Mouse (Mus musculus) embryonic fibroblast, embryonic 13.5 days (primary cell): ENCODE measurements around the gene 4930539E08Rik. TPM values are rescaled to one million over a fixed set of nuclear protein-coding genes. Genes with fewer than 3 reads are reported as not detected.

Experiments
- H3K27ac ChIP-seq: 2 replicates; pipeline ENCODE4 v1.5.1; 2012; ENCODE audit warnings: low read length, control low read depth, inconsistent platforms; ENCODE audit not compliant: insufficient read depth
- H3K4me1 ChIP-seq: 2 replicates; pipeline ENCODE4 v1.6.1; 2011; ENCODE audit warnings: low read length; ENCODE audit not compliant: control insufficient read depth, insufficient read depth
- H3K4me3 ChIP-seq: 2 replicates; pipeline ENCODE4 v1.5.1; 2011; ENCODE audit warnings: mild to moderate bottlenecking, control low read depth, low read length; ENCODE audit not compliant: insufficient read depth
- CTCF ChIP-seq: IDR thresholded peaks from 2 replicates; pipeline ENCODE4 v1.5.1; 2011; ENCODE audit warnings: mild to moderate bottlenecking, control low read depth, low read length, moderate library complexity, borderline replicate concordance; ENCODE audit not compliant: insufficient read depth
- POLR2A ChIP-seq: IDR thresholded peaks from 2 replicates; pipeline ENCODE4 v1.6.1; 2011; ENCODE audit warnings: low read depth, mild to moderate bottlenecking, control low read depth, low read length, moderate library complexity
- polyA plus RNA-seq: library from polyadenylated mRNA; stranded (reverse); fragments of >200 nt; gene quantifications from 2 replicates; pipeline ENCODE4 v1.2.4, GENCODE M21; 2011; ENCODE audit warnings: low read depth; ENCODE audit not compliant: missing spikeins, insufficient read length

The 4930539E08Rik gene
- polyA plus RNA-seq, 1 experiment: not detected

DNA sequence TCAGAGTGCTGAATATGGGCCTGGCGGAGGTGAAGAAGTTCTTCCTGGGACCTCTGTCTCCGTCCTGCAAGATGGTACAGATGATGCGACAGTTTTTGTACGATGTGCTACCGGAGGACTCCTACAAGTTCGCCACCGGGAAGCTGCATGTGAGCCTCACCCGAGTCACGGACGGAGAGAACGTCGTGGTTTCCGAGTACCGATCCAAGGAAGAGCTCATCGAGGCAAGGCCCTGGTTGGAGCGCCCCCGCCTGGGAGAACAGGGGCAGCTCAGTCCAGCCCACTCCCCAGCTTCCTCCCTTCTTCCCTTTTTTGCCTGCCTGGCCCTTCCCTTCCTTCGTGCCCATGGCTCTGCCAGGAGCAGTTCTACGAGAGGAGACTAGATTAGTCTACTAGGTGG is 38.3 kb downstream of the 4930539E08Rik start:
- no peak overlapping the region for H3K27ac ChIP-seq
- no peak overlapping the region for H3K4me3 ChIP-seq
- H3K4me1 ChIP-seq: no peaks in the 10 kb centered on the region
- TF ChIP-seq CTCF: peak; percentile 22; the same call in 1 of the 2 replicates
- TF ChIP-seq POLR2A: no peak

DNA sequence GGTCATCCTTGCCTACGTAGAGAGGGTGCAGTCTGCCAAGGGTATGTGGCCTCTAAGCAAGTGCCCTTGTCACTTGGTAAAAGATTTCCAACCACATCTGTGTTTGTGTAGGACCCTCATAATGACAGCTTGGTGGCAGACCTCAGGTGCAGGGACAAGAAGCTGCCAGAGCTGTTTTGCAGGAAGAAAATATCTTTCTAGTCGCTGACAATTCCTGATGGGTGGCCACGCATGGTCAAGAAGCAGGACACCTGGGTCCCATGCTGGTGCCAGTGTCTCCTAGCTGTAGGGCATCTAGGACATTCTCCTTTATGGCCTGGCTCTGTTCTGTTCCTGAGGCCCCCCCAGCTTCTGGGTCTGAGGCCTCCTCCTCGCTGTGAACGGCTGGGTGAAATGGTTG is 38.8 kb downstream of the 4930539E08Rik start:
- Histone ChIP-seq H3K4me3 (no peak overlapping the region), H3K4me1 (no peaks in the 10 kb centered on the region), H3K27ac (no peak overlapping the region)
- no peak for TF ChIP-seq CTCF
- no peak for TF ChIP-seq POLR2A

DNA sequence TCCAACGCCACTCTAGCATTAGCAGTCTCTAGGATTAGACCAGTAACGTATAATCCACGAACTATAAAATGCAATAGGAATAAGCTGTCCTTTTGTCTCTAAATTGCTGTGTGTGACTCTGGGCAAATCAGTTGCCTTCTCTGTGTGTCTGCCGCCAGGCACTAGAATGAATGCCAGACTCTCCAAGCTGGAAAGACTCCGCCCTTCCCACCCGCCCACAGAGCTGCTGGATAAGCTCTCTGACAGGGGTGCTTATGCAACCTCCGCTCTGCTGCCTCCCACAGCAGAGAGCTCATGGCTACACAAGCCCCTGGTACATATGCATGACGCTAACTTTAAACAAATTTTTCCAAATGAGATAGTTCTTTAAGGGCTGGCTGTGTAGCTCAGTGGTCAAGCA is 39.8 kb downstream of the 4930539E08Rik start:
- TF ChIP-seq CTCF (no peak), POLR2A (no peak)
- H3K4me3 ChIP-seq: no peak overlapping the region
- no peaks in the 10 kb centered on the region for H3K4me1 ChIP-seq
- H3K27ac ChIP-seq: no peak overlapping the region

DNA sequence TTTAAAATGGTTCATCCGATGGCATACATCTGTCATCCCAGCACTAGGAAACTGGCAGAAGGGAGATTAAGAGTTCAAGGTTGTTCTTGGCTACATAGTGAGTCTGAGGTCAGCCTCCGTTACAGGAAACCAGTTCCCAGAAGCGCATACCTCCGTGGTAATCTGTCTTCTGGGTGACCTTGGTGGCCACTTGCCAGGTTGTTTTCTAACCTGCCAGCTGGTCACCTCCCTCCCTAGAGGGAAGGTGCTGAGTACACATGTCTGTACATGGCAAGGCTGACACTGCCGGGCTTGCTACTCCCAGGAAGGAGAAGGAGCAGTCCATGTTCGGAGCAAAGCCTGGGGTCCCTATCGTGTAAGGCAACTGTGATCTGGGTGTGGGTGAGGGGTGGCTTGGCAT is 40.3 kb downstream of the 4930539E08Rik start:
- TF ChIP-seq POLR2A (no peak), CTCF (no peak)
- no peaks in the 10 kb centered on the region for H3K4me1 ChIP-seq
- H3K4me3 ChIP-seq: no peak overlapping the region
- H3K27ac ChIP-seq: no peak overlapping the region

DNA sequence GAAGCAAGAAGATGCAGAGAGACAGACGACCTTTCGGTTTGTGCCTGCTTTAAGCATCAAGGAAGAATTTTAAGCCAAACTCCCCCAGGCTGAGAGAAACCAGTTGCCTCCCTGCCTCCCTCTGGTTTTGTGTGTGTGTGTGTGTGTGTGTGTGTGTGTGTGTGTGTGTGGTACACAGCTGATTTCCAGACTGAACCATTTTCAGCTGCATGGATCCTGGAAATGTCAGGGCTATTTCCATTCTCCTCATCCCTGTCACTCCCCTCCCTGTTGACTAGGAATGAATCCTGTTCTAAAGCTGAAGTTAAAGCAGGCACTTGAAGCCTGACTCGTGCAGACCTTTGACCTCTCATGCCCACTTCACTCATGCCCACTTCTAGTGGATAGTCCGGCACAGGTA is 40.9 kb downstream of the 4930539E08Rik start:
- H3K4me1 ChIP-seq: no peaks in the 10 kb centered on the region
- TF ChIP-seq CTCF: no peak
- no peak for TF ChIP-seq POLR2A
- H3K27ac ChIP-seq: no peak overlapping the region
- H3K4me3 ChIP-seq: no peak overlapping the region

DNA sequence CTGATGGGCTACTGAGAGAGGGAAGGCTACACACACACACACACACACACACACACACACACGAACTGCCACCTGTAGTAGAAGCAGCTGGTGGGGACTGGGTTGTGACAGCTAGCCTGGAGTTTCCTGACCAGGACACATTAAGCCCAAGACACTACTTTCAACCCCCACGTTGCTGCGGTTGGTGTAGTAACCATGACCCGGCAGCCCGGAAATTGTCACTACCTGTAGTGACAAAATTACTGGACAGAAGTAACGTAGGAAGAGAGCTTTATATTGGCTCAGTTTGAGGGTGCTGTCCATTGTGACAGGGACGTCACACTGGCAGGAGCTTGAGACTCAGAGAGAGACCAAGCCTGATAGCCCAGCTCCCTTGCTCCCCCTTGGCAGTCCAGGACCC is 42.8 kb downstream of the 4930539E08Rik start:
- no peaks in the 10 kb centered on the region for H3K4me1 ChIP-seq
- no peak overlapping the region for H3K4me3 ChIP-seq
- no peak overlapping the region for H3K27ac ChIP-seq
- TF ChIP-seq POLR2A: no peak
- TF ChIP-seq CTCF: no peak

DNA sequence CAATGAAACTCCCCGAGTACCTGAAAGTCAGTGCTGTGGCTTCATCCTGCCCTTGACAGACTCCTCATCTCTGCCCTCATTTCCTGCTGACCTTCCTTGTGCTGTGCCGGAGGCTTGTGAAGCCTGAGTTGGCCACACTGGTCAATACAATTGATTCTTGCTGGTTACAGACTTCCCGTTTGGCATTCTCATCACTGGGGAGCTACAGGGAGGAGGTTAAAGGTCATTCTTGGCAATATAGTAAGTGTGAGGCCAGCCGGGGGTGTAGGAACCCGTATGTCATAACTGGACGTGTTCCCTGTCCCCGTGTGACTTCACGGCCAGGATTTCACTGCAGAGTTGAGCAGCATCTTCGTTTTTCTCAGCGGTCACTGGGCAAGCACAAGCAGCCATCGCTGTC is 43.3 kb downstream of the 4930539E08Rik start:
- no peak for TF ChIP-seq CTCF
- TF ChIP-seq POLR2A: no peak
- Histone ChIP-seq H3K4me3 (no peak overlapping the region), H3K4me1 (no peaks in the 10 kb centered on the region), H3K27ac (no peak overlapping the region)

DNA sequence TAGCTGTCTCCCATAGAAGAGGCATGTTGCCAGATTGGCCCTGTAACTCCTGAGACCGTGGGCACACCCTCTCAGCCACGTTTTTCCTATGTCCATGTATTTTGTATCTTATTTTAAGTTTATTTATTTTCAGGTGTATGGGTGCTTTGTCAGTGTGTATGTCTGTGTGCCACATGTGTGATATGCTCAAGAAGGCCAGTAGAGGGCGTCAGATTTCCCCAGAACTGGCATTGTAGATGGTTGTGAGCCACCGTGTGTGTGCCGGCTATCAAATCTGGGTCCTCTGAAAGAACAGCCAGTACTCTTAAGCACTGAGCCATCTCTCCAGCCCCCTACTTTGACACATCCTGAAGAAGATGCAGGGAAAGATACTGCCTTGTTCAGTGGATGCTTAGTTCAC is 44.7 kb downstream of the 4930539E08Rik start:
- no peak overlapping the region for H3K27ac ChIP-seq
- H3K4me1 ChIP-seq: no peaks in the 10 kb centered on the region
- H3K4me3 ChIP-seq: no peak overlapping the region
- TF ChIP-seq POLR2A: no peak
- no peak for TF ChIP-seq CTCF

DNA sequence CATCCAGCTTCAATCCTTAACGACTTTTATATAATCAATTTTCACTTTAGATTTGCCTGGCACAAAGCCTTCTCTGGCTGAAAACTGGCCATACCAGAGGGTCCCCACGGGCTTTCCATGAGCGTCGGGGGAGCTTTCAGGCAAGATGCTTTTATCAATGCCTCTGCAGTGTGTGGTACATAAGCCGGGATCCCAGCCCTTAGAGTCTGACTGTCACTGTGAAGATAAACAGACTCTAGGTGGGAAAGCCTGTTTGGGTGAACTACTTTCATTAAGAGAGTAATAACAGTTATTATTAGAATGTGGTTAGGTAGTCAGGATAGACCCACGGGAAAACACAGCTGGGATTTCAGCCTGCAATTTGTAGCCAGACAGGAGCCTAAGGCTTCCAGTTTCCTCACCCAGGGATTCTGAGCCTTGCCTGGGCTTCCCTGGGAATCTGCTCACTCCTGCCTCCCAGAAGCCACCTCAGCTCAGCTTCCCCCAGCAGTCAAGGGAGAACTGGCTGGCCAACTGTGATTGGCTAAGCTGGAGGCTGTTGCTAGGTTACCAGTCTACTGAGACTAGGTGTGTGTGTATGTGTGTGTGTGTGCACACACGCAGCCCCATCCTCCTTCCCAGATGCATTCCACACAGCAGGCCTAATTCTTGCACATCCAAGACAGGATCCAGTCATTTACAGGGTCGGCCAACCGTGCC is 45.6 kb downstream of the 4930539E08Rik start:
- H3K27ac ChIP-seq: no peak overlapping the region
- no peaks in the 10 kb centered on the region for H3K4me1 ChIP-seq
- H3K4me3 ChIP-seq: no peak overlapping the region
- TF ChIP-seq POLR2A: no peak
- no peak for TF ChIP-seq CTCF

DNA sequence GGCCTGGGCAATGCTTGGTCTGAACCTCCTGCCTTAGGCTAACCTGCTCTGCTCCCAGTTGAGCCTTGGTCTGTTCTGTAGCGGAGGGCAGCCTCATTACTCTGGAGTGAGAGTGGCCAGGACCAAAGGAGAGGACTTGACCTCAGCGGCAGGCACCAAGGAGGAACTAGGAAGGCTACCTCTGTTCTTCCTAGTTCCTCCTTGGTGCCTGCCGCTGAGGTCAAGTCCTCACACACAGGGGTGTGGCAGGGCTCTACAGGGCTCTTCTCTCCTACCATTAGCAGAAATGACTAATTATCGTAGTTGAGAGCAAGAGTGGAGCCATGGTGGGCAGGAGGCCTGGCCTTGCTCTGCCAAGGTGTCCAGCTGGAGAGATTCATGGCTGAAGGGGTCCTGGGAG is 47.7 kb downstream of the 4930539E08Rik start:
- H3K27ac ChIP-seq: no peak overlapping the region
- no peaks in the 10 kb centered on the region for H3K4me1 ChIP-seq
- H3K4me3 ChIP-seq: no peak overlapping the region
- TF ChIP-seq CTCF (no peak), POLR2A (no peak)
